Mouse (Mus musculus) stomach, postnatal 0 days (tissue): ENCODE measurements at regions not wholly inside any gene's neighbourhood (a gene's known extent, or its start where the extent isn't known, plus 50 kb on each side); places are given as distances from the start of the nearest gene placed in this dataset.

ENCODE experiments used
- CTCF ChIP-seq: IDR thresholded peaks from 2 replicates; pipeline ENCODE4 v1.5.1; 2016; ENCODE audit warnings: antibody characterized with exemption, low read depth, mild to moderate bottlenecking, moderate library complexity
- EP300 ChIP-seq: optimal IDR thresholded peaks from 2 replicates; pipeline ENCODE3; 2016; ENCODE audit warnings: antibody characterized with exemption

GRCm38 (mm10) chr5:148809055-148809454 is 120.1 kb downstream of the Katnal1 start:
- TF ChIP-seq CTCF (no peak), EP300 (no peak)
